Mouse (Mus musculus) embryonic facial prominence, embryonic 14.5 days (tissue): ENCODE data around the gene Ranbp3. TPM values are rescaled to one million over a fixed set of nuclear protein-coding genes. Genes with fewer than 3 reads are reported as not detected.

Experiments
- ATAC-seq: fragments of 200-750 bp; cut with Nextera tagmentation; 2 replicates; pipeline ENCODE4 v1.8.0; 2017; ENCODE audit warnings: low read depth, moderate number of reproducible peaks, moderate TSS enrichment
- DNase-seq: peaks from one replicate; pipeline ENCODE4 v3.0.0-alpha.2; 2015; ENCODE audit warnings: low spot score
- H3K27ac ChIP-seq: fragments of 300-500 bp; sonication (generic); replicated peaks from 2 replicates; pipeline ENCODE4 v1.5.1; 2014; ENCODE audit warnings: low read depth, mild to moderate bottlenecking, low read length, moderate library complexity
- H3K27me3 ChIP-seq: fragments of 300-500 bp; sonication (generic); replicated peaks from 2 replicates; pipeline ENCODE4 v1.6.1; 2014; ENCODE audit warnings: low read length; ENCODE audit not compliant: control insufficient read depth, insufficient read depth
- H3K36me3 ChIP-seq: fragments of 300-500 bp; sonication (generic); 2 replicates; pipeline ENCODE4 v1.6.1; 2014; ENCODE audit warnings: low read length, mixed read lengths; ENCODE audit not compliant: control insufficient read depth, insufficient read depth
- H3K4me1 ChIP-seq: fragments of 300-500 bp; sonication (generic); 2 replicates; pipeline ENCODE4 v1.6.1; 2014; ENCODE audit warnings: antibody characterized with exemption, low read length; ENCODE audit not compliant: control insufficient read depth, insufficient read depth
- H3K4me2 ChIP-seq: fragments of 300-500 bp; sonication (generic); 2 replicates; pipeline ENCODE4 v1.6.1; 2014; ENCODE audit warnings: low read depth, mild to moderate bottlenecking, low read length, moderate library complexity, mixed read lengths
- H3K4me3 ChIP-seq: fragments of 300-500 bp; sonication (generic); 2 replicates; pipeline ENCODE4 v1.5.1; 2014; ENCODE audit warnings: low read depth, mild to moderate bottlenecking, low read length
- H3K9ac ChIP-seq: fragments of 300-500 bp; sonication (generic); 2 replicates; pipeline ENCODE4 v1.6.1; 2014; ENCODE audit warnings: low read depth, mild to moderate bottlenecking, low read length, moderate library complexity, mixed read lengths
- H3K9me3 ChIP-seq: fragments of 300-500 bp; sonication (generic); 2 replicates; pipeline ENCODE4 v1.6.1; 2016; ENCODE audit warnings: low read length; ENCODE audit not compliant: control insufficient read depth
- WGBS: fragments of 180-500 bp; shearing (Covaris S2); extraction: QIAGEN DNeasy Blood & Tissue Kit; methylation state at CpG from one replicate; pipeline ENCODE4 v1.1.7; 2014; 5-methylcytosine and 5-hydroxymethylcytosine counted together
- polyA plus RNA-seq: library from polyadenylated mRNA; unstranded; fragments of >200 nt; fragmentation: Nextera tagmentation; extraction: Ambion mirVana; gene quantifications from 2 replicates; pipeline ENCODE4 v1.2.1, GENCODE M21; 2014

The Ranbp3 gene
- polyA plus RNA-seq, 1 experiment from 2014 or later, result 78.8 TPM

DNA sequence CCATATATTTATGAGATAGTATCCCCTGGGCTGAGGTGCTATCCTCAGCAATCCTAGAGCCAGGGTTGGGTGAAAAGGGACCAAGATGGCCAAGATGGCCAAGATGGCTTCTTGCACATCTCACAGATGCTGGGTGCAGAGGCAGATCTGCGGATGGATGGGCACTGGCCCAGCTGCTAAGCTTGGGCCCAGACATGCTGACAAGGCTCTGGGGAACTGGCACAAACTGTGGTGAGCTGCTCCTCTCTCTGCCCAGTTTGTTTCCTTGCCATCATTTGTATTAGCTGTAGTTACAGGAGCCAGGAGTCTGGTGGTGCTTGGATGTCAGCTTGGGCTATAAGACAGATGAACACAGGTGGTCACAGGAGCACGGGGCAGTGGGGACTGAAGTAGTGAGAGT is 11.6 kb downstream of the Ranbp3 start:
- H3K9me3 ChIP-seq, result no peaks in the 10 kb centered on the region
- H3K36me3 ChIP-seq, result peaks cover 61% of the 10 kb centered on the region
- H3K9ac ChIP-seq, result no peak overlapping the region
- H3K4me2 ChIP-seq, result no peak overlapping the region
- WGBS, result 73% methylated on average over 2 of the region's 2 CpGs
- H3K4me3 ChIP-seq, result no peak overlapping the region
- no peaks in the 10 kb centered on the region for H3K27me3 ChIP-seq
- H3K27ac ChIP-seq, result no peak overlapping the region
- ATAC-seq (no peak), DNase-seq (no peak)
- no peaks in the 10 kb centered on the region for H3K4me1 ChIP-seq

- Histone ChIP-seq H3K36me3 (peaks cover 73% of the 10 kb centered on the region), H3K9ac (no peak overlapping the region), H3K4me3 (no peak overlapping the region), H3K9me3 (no peaks in the 10 kb centered on the region), H3K27me3 (no peaks in the 10 kb centered on the region), H3K4me2 (no peak overlapping the region), H3K27ac (no peak overlapping the region), H3K4me1 (no peaks in the 10 kb centered on the region)
- WGBS, result 89% methylated on average over 2 of the region's 4 CpGs
- no peak for DNase-seq
- ATAC-seq, result no peak
Observed at GRCm38 (mm10) chr17:56686801-56687200, 13.7 kb downstream of the Ranbp3 start.

DNA sequence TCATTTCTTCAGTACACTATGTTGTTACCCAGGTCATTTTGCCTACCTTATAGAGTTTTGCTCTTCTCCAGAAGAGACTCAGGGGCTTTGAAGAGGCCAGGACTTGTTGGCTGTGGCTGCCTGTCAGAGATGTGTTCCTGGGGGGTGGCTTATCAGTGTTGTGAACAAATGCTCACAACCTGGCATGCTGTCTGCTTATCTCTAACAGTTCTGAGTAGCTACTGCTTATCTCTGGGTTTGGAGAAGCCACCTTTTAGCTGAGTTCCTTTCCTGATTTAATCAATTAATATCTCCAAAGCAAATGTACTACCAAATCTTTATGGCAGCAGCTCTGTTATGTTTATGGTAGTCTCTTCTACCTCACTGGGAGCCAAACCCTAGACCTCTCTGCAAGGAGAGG is 15.0 kb downstream of the Ranbp3 start:
- ATAC-seq, result no peak
- H3K36me3 ChIP-seq, result peaks cover 73% of the 10 kb centered on the region

DNA sequence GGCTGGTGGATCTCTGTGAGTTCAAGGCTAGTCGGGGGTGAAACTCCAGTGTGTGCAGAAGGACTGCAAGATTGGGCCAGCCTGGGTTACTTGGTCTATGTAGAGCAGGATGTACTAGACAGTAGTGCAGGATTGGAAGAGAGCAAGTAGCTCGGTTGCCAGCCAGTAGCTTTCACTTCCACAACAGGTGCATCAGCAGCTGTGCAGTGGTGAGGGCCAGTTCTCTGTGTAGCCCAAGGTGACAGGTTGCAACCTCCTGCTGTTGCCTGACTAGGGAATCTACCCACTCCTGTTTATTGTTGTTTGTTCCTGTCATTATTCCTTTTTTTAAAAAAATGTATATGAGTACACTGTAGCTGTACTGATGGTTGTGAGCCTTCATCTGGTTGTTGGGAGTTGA is 15.6 kb downstream of the Ranbp3 start:
- DNase-seq (no peak), ATAC-seq (no peak)
- H3K4me3 ChIP-seq, result no peak overlapping the region
- H3K27me3 ChIP-seq, result no peaks in the 10 kb centered on the region
- no peak overlapping the region for H3K9ac ChIP-seq
- 81% methylated on average over 2 of the region's 2 CpGs for WGBS
- H3K36me3 ChIP-seq, result peaks cover 73% of the 10 kb centered on the region
- H3K27ac ChIP-seq, result no peak overlapping the region
- H3K4me2 ChIP-seq, result no peak overlapping the region
- H3K4me1 ChIP-seq, result peaks cover 6% of the 10 kb centered on the region
- no peaks in the 10 kb centered on the region for H3K9me3 ChIP-seq

More for the DNA sequence above, 15.0 kb downstream of the Ranbp3 start:
- H3K4me3 ChIP-seq, result no peak overlapping the region
- H3K27me3 ChIP-seq, result no peaks in the 10 kb centered on the region
- DNase-seq, result no peak
- no peak overlapping the region for H3K9ac ChIP-seq
- no peak overlapping the region for H3K27ac ChIP-seq
- H3K4me1 ChIP-seq, result 0 out of 2 replicates have a peak, but pooled peaks cover 4% of the 10 kb centered on the region
- no peak overlapping the region for H3K4me2 ChIP-seq
- no peaks in the 10 kb centered on the region for H3K9me3 ChIP-seq

- H3K9ac ChIP-seq, result no peak overlapping the region
Observed at GRCm38 (mm10) chr17:56693395-56693794, 20.3 kb downstream of the Ranbp3 start.

GRCm38 (mm10) chr17:56693851-56694310 is 20.8 kb downstream of the Ranbp3 start:
- Histone ChIP-seq H3K27ac (peak overlapping the region; percentile 53; the same call in 1 of the 2 replicates), H3K9ac (no peak overlapping the region), H3K27me3 (no peaks in the 10 kb centered on the region), H3K36me3 (peaks cover 73% of the 10 kb centered on the region), H3K4me1 (peaks cover 10% of the 10 kb centered on the region), H3K9me3 (no peaks in the 10 kb centered on the region), H3K4me3 (no peak overlapping the region), H3K4me2 (no peak overlapping the region)
- ATAC-seq, result peak; percentile 88
- WGBS, result 54% methylated on average over 6 of the region's 6 CpGs
- DNase-seq, result peak; percentile 91

More at GRCm38 (mm10) chr17:56693395-56693794, 20.3 kb downstream of the Ranbp3 start:
- peaks cover 73% of the 10 kb centered on the region for H3K36me3 ChIP-seq
- H3K4me3 ChIP-seq, result no peak overlapping the region
- peak overlapping the region; percentile 53; the same call in 1 of the 2 replicates for H3K27ac ChIP-seq
- DNase-seq (no peak), ATAC-seq (0 out of 2 replicates have a peak, but pooled peaks have one; percentile 11)
- H3K27me3 ChIP-seq, result no peaks in the 10 kb centered on the region
- WGBS, result 50% methylated on average over 1 of the region's 1 CpGs
- no peak overlapping the region for H3K4me2 ChIP-seq
- peaks cover 10% of the 10 kb centered on the region for H3K4me1 ChIP-seq
- no peaks in the 10 kb centered on the region for H3K9me3 ChIP-seq

DNA sequence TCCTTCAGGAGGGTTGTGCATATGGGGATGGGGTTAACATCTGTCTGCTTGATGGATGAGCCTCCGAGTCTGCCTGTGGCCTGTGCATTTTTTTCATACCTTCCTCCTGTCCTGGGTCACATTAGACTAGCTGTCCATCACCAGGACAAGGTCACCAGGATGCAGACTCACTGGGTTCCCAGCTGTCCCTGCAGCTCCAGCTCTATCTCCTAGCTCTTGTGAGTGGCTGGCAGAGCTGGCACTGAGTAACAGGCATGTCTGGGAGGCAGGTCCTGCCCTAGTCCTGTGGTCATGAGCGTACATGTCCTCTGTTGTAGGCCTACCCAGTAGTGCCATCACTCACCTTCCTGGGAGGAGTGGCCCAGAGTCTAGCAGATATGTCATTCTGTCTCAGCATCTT is 27.4 kb downstream of the Ranbp3 start:
- Histone ChIP-seq H3K9me3 (no peaks in the 10 kb centered on the region), H3K4me1 (no peaks in the 10 kb centered on the region), H3K36me3 (peaks cover 96% of the 10 kb centered on the region), H3K27me3 (no peaks in the 10 kb centered on the region), H3K4me3 (no peak overlapping the region), H3K27ac (no peak overlapping the region), H3K9ac (no peak overlapping the region), H3K4me2 (no peak overlapping the region)
- 88% methylated on average over 2 of the region's 2 CpGs for WGBS
- ATAC-seq (no peak), DNase-seq (no peak)

- Histone ChIP-seq H3K36me3 (peaks cover 98% of the 10 kb centered on the region), H3K4me1 (no peaks in the 10 kb centered on the region), H3K27me3 (no peaks in the 10 kb centered on the region), H3K9ac (no peak overlapping the region), H3K9me3 (no peaks in the 10 kb centered on the region), H3K4me3 (no peak overlapping the region), H3K4me2 (no peak overlapping the region), H3K27ac (no peak overlapping the region)
- WGBS, result 85% methylated on average over 4 of the region's 4 CpGs
- no peak for DNase-seq
- no peak for ATAC-seq
Observed at GRCm38 (mm10) chr17:56703038-56703437, 29.9 kb downstream of the Ranbp3 start.

- ATAC-seq, result no peak
- 90% methylated on average over 1 of the region's 1 CpGs for WGBS
Observed at GRCm38 (mm10) chr17:56706515-56706914, 33.4 kb downstream of the Ranbp3 start.

More at GRCm38 (mm10) chr17:56706515-56706914, 33.4 kb downstream of the Ranbp3 start:
- Histone ChIP-seq H3K27me3 (no peaks in the 10 kb centered on the region), H3K9ac (no peak overlapping the region), H3K27ac (no peak overlapping the region), H3K4me1 (no peaks in the 10 kb centered on the region), H3K9me3 (no peaks in the 10 kb centered on the region), H3K36me3 (peaks cover 98% of the 10 kb centered on the region), H3K4me3 (no peak overlapping the region), H3K4me2 (no peak overlapping the region)
- no peak for DNase-seq
